Mouse (Mus musculus): Measurements from ENCODE around the gene Mfsd13b. TPM values are rescaled to one million over a fixed set of nuclear protein-coding genes. Genes with fewer than 3 reads are reported as not detected.

Mfsd13b gene
- total RNA-seq, 2 experiments from 2014 or later: 1.2 to 1.8 TPM

DNA sequence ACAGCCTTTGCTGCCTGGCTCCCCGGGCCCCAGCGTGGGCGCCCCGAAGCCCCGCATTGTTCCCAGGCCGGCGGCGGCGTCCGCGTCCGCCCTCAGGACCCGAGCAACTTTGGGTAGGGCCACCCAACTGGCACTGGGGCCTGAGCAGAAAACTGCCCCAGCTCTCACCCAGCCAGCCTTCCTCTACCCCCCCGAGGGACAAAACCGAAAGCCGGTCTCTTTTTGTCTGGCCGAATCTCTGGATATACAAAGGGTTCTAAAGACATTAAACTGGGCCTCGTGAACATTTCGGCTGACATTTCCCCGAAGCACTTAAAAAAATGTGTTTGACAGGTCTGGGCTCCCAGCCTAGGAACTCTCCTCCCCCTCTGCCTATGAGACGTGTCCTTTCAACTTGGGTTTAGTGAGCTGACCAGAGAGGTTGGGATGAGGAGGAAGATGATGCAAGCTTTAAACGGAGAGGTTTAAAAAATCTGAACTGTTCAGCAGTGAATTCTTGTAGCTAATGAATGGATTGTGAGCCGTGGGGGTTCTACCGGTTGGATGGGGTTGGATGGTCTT, 52.9 kb downstream of the Mfsd13b start:
- Histone ChIP-seq H3K4me3 (peak overlapping the region; percentile 92), H3K27ac (peak overlapping the region; percentile 94)
- peak in 1 of 2 experiments; percentile 10 for DNase-seq (ENCODE audit: low spot score in 2 of 2)
- no peak for TF ChIP-seq CTCF (conservative IDR thresholded peaks at IDR 0.05)

- no peak overlapping the region for H3K4me3 ChIP-seq
- DNase-seq (ENCODE audit: low spot score in 2 of 2): no peak
- no peak for TF ChIP-seq CTCF (conservative IDR thresholded peaks at IDR 0.05)
- no peak overlapping the region for H3K27ac ChIP-seq
Measured at GRCm38 (mm10) chr7:121040595-121040994, 58.3 kb downstream of the Mfsd13b start.

DNA sequence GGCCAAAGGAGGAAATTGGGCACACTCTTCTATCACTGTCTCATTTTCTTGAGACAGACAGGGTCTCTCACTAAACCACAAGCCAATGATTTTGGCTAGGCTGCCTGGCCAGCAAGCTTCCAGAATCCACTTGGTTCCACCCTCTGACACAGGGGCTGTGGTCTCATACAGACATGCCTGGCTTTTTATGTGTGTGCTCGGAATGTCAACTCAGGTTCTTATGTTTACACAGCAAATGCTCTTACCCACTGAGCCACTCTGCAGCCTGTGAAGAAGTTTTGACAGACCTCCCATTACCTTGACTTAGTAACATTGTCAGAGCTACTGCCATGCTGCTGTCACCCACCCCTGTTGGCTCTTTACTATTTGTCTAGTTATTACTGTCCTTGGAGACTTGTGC, 59.7 kb downstream of the Mfsd13b start:
- DNase-seq (ENCODE audit: low spot score in 2 of 2): no peak
- TF ChIP-seq CTCF (conservative IDR thresholded peaks at IDR 0.05): no peak
- Histone ChIP-seq H3K4me3 (no peak overlapping the region), H3K27ac (no peak overlapping the region)

GRCm38 (mm10) chr7:121043004-121043403, 60.7 kb downstream of the Mfsd13b start:
- Histone ChIP-seq H3K4me3 (no peak overlapping the region), H3K27ac (no peak overlapping the region)
- no peak for DNase-seq (ENCODE audit: low spot score in 2 of 2)
- no peak for TF ChIP-seq CTCF (conservative IDR thresholded peaks at IDR 0.05)

GRCm38 (mm10) chr7:121043510-121043909, 61.2 kb downstream of the Mfsd13b start:
- no peak overlapping the region for H3K4me3 ChIP-seq
- no peak for DNase-seq (ENCODE audit: low spot score in 2 of 2)
- TF ChIP-seq CTCF (conservative IDR thresholded peaks at IDR 0.05): no peak
- H3K27ac ChIP-seq: no peak overlapping the region

- no peak overlapping the region for H3K4me3 ChIP-seq
- TF ChIP-seq CTCF (conservative IDR thresholded peaks at IDR 0.05): no peak
- H3K27ac ChIP-seq: no peak overlapping the region
- DNase-seq (ENCODE audit: low spot score in 2 of 2): no peak
Measured at GRCm38 (mm10) chr7:121044251-121044650, 61.9 kb downstream of the Mfsd13b start.

GRCm38 (mm10) chr7:121045671-121046453, 63.6 kb downstream of the Mfsd13b start:
- DNase-seq (ENCODE audit: low spot score in 2 of 2): no peak
- no peak for TF ChIP-seq CTCF (conservative IDR thresholded peaks at IDR 0.05)
- no peak overlapping the region for H3K4me3 ChIP-seq
- no peak overlapping the region for H3K27ac ChIP-seq

GRCm38 (mm10) chr7:121047624-121048023, 65.3 kb downstream of the Mfsd13b start:
- H3K27ac ChIP-seq: no peak overlapping the region
- no peak overlapping the region for H3K4me3 ChIP-seq
- DNase-seq (ENCODE audit: low spot score in 2 of 2): no peak
- TF ChIP-seq CTCF (conservative IDR thresholded peaks at IDR 0.05): no peak

DNA sequence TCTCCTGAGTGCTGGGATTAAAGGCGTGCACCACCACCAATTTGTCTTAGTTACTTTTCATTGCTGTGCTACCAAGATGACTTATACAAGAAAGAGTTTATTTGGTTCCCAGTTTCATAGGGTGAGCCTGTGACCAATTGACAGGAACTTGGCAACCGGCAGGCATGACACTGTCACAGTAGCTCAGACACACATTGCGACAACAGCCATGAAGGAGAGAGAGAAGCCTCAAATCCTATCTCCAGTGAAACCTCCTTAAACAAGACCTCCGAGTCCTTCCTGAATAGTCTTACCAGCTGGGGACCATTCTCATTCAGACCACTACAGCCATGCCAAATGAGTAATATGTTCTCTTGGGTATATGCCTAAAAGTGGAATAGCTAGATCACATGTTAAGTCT, 70.8 kb downstream of the Mfsd13b start:
- Histone ChIP-seq H3K27ac (no peak overlapping the region), H3K4me3 (no peak overlapping the region)
- DNase-seq (ENCODE audit: low spot score in 2 of 2): no peak
- TF ChIP-seq CTCF (conservative IDR thresholded peaks at IDR 0.05): no peak

GRCm38 (mm10) chr7:121059477-121060218, 77.3 kb downstream of the Mfsd13b start:
- Histone ChIP-seq H3K27ac (no peak overlapping the region), H3K4me3 (no peak overlapping the region)
- no peak for DNase-seq (ENCODE audit: low spot score in 2 of 2)
- TF ChIP-seq CTCF (conservative IDR thresholded peaks at IDR 0.05): no peak

- H3K27ac ChIP-seq: no peak overlapping the region
- peak in 1 of 2 experiments; percentile 28 for DNase-seq (ENCODE audit: low spot score in 2 of 2)
- peak; percentile 82 for TF ChIP-seq CTCF (conservative IDR thresholded peaks at IDR 0.05)
- H3K4me3 ChIP-seq: no peak overlapping the region
Measured at GRCm38 (mm10) chr7:121064309-121064708, 82.0 kb downstream of the Mfsd13b start.

Other genes starting within 250 kb of the Mfsd13b start
- 10 to 100 TPM; 16.1 to 20.3 TPM for gene Vwa3a, start 243.2 kb upstream of the Mfsd13b start, total RNA-seq (2021)
- gene Gm5737, start 170.1 kb upstream of the Mfsd13b start, total RNA-seq (2021): under 1 TPM in 1 of 2 experiments, not detected in 1; 0.37 TPM
- 10 to 100 TPM; 32.5 to 32.8 TPM for gene Eef2k, start 139.7 kb upstream of the Mfsd13b start, total RNA-seq (2021)
- 10 to 100 TPM; 26.3 to 27.0 TPM for gene Polr3e, start 64.8 kb upstream of the Mfsd13b start, total RNA-seq (2021)
- gene Cdr2, start 197 bp upstream of the Mfsd13b start, total RNA-seq (2021): 1 to 10 TPM; 3.6 to 4.4 TPM
- gene Mettl9, start 51.9 kb downstream of the Mfsd13b start, total RNA-seq (2021): 10 to 100 TPM; 77.3 to 82.7 TPM
- under 1 TPM; 0.22 to 0.54 TPM for gene Igsf6, start 92.1 kb downstream of the Mfsd13b start, total RNA-seq (2021)
- under 1 TPM; 0.54 TPM for gene Otoa, start 99.1 kb downstream of the Mfsd13b start, total RNA-seq (2021)